Mouse (Mus musculus): ENCODE measurements around the gene Apoa2.

DNA sequence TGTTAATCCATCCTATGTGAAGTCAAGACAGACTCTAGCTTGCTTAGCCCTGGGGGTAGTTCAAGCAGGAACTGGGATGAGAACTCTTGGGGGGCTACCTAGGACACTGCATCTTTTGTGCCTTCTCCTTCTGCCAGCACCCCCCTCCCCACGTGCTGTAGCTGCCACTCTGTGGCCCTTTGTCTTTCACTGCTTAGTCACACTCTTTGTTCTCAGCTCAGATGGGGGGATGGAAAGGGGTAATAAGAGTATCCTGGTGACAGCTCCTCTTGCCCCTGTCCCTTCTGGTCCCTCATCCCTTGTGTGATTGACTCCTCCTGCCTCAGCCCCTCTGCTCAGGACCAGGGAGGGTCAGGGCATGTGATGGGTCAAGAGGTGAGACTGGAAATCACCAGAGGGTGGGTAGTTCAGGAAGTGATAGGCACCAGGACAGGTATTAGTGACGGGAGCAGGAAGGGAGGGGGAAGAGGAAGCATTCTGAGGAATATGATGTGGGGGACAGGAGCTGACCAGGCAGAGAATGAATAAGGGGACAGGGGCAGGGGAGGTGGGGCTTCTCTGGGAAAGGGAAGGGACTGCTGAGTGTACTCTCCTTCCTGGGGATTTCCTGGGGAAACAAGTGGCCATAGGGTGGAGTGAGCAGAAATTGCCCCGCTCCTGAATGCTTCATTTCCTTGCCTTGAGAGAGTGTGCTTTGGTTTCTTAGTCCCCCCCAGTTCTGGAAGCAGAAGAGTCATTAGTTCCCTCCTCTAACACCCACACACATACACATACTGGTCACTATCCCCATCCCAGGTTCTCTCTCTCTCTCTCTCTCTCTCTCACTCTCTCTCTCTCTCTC is 23.8 kb downstream of the Apoa2 start:
- TF ChIP-seq CTCF (IDR thresholded peaks at IDR 0.05; ENCODE audit: low read depth) (no peak), EP300 (IDR thresholded peaks at IDR 0.05; ENCODE audit: low read depth) (peak; percentile 74; the same call in 1 of the 2 replicates)
